Comparison of ENCODE assay signal across 19 mouse cellular contexts in the genomic region with DNA sequence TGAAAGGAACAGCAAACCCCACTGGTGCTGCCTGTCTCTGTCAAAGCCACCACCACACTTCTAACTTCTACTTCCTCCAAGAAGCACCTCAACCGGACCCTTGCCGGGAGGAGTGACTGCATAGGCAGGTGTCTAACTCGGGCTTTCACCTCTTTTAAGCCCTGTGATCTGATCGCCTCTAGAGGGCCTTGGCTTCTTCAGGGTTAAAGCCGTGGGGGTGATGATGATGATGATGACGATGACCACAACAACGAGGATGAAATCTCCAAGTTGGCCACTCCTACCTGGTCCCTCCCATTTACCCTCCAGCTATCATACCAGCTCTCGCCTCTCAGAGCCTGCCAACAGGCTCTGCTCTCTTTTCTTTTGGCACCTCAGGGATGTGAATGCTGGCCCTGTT. TPM values are rescaled to one million over a fixed set of nuclear protein-coding genes. Genes with fewer than 3 reads are reported as not detected.
"Had no signal": no experiment of that assay in that cellular context is flagged by ENCODE, and none has a peak within 500 bp of the region (broad histone marks: within the 10 kb centered on the region; RNA-seq: fewer than 3 reads in every experiment).

No protein-coding gene starts in this region.

- H3K4me3 ChIP-seq: midbrain, embryonic 10.5 days; midbrain, embryonic 12.5 days; myocyte; neural tube, embryonic 13.5 days; neural tube, embryonic 15.5 days had no signal

- H3K36me3 ChIP-seq: midbrain, embryonic 10.5 days; midbrain, embryonic 12.5 days; neural tube, embryonic 13.5 days; neural tube, embryonic 15.5 days had no signal

- ATAC-seq: midbrain, embryonic 16.5 days had no signal

- H3K9me3 ChIP-seq: midbrain, embryonic 10.5 days; midbrain, embryonic 12.5 days; neural tube, embryonic 13.5 days; neural tube, embryonic 15.5 days had no signal

- H3K4me2 ChIP-seq: lung, embryonic 14.5 days; midbrain, embryonic 12.5 days; neural tube, embryonic 13.5 days; neural tube, embryonic 15.5 days had no signal

- H3K27me3 ChIP-seq: midbrain, embryonic 12.5 days; neural tube, embryonic 13.5 days; neural tube, embryonic 15.5 days had no signal

- H3K4me1 ChIP-seq: midbrain, embryonic 12.5 days; neural tube, embryonic 13.5 days; neural tube, embryonic 15.5 days had no signal

- H3K27ac ChIP-seq: liver, embryonic 14.5 days; midbrain, embryonic 10.5 days; midbrain, embryonic 12.5 days; neural tube, embryonic 13.5 days; neural tube, embryonic 15.5 days had no signal

- H3K9ac ChIP-seq: liver, embryonic 14.5 days; lung, embryonic 14.5 days; midbrain, embryonic 12.5 days; neural tube, embryonic 13.5 days; neural tube, embryonic 15.5 days had no signal

- DNase-seq: lung, adult 18-20 months; lung, embryonic 14.5 days; lung, postnatal 10 days; lung, postnatal 4 days; midbrain, embryonic 14.5 days; retina, postnatal 1 day; right cerebral cortex, adult 18-20 months; right cerebral cortex, postnatal 25 days; right cerebral cortex, postnatal 4 days; spleen, adult 18-20 months; thymus, adult 18-20 months had no signal

RNA-seq across cellular contexts. Expression of gene Abcc3, which starts 13.1 kb away (rescaled TPM):
- total RNA-seq: megakaryocyte-erythroid progenitor cell, adult 5-6 weeks had no signal
- polyA plus RNA-seq: myocyte had no signal
